24 mouse cellular contexts compared by ENCODE assay signal in genomic region chr11:58274572-58274971, GRCm38 (mm10). TPM values are rescaled to one million over a fixed set of nuclear protein-coding genes. Genes with fewer than 3 reads are reported as not detected.
A peak's percentile ranks its signal among the peaks of the same experiment; 100 is the strongest.
DNase-seq lines count a peak whose midpoint lies in the region; ATAC-seq lines count a peak whose summit lies in the region.
"Had no signal": no experiment of that assay in that cellular context is flagged by ENCODE, and none has a peak within 500 bp of the region (broad histone marks: within the 10 kb centered on the region; RNA-seq: fewer than 3 reads in every experiment).

TSS of gene 4930438A08Rik (plus strand) at chr11:58274799.

- no peak within 1 kb of the TSS for H3K4me3 ChIP-seq in heart, embryonic 10.5 days
- H3K4me3 ChIP-seq in midbrain, embryonic 10.5 days, result no peak within 1 kb of the TSS
- no peak within 1 kb of the TSS for H3K4me3 ChIP-seq in midbrain, embryonic 14.5 days (replicated peaks; ENCODE audit: low read depth, low read length)
- H3K4me3 ChIP-seq: embryonic facial prominence, embryonic 12.5 days; forebrain, embryonic 12.5 days; heart, embryonic 15.5 days; hindbrain, embryonic 10.5 days had no signal

- peak; percentile 28 for DNase-seq in heart, embryonic 10.5 days (ENCODE audit: low spot score)
- DNase-seq in heart, adult 9 months (ENCODE audit: low spot score in 2 of 2), result no peak
- DNase-seq in midbrain, embryonic 10.5 days (ENCODE audit: low spot score), result no peak
- DNase-seq in midbrain, embryonic 14.5 days, result no peak
- DNase-seq in kidney, postnatal 36 days, result no peak
- DNase-seq in right cerebral cortex, postnatal 36 days (ENCODE audit: low spot score in 2 of 2), result no peak
- DNase-seq: adrenal gland, postnatal 14 days; cerebellum, adult 18-20 months; cerebellum, adult 9-11 months; gastrocnemius, postnatal 10 days had no signal

- no peak for ATAC-seq in midbrain, embryonic 14.5 days (ENCODE audit: low FRiP score, low TSS enrichment)
- ATAC-seq in megakaryocyte, adult 5-6 weeks (ENCODE audit: poor library complexity, severe bottlenecking), result peak; percentile 82
- ATAC-seq: activated CD4-positive, CD25-positive, alpha-beta regulatory T cell, adult 4 months; forebrain, embryonic 16.5 days; Patski had no signal

- H3K36me3 ChIP-seq in heart, embryonic 10.5 days, result no peaks in the 10 kb centered on the region
- H3K36me3 ChIP-seq in midbrain, embryonic 10.5 days, result no peaks in the 10 kb centered on the region
- H3K36me3 ChIP-seq in midbrain, embryonic 14.5 days (ENCODE audit: control insufficient read depth, insufficient read depth, low read length), result no peaks in the 10 kb centered on the region
- H3K36me3 ChIP-seq: embryonic facial prominence, embryonic 12.5 days; forebrain, embryonic 12.5 days; heart, embryonic 15.5 days; hindbrain, embryonic 10.5 days had no signal

- no peaks in the 10 kb centered on the region for H3K4me1 ChIP-seq in heart, embryonic 10.5 days
- H3K4me1 ChIP-seq in midbrain, embryonic 10.5 days, result peaks cover 5% of the 10 kb centered on the region
- H3K4me1 ChIP-seq in midbrain, embryonic 14.5 days (ENCODE audit: control insufficient read depth, insufficient read depth, low read length), result no peaks in the 10 kb centered on the region
- H3K4me1 ChIP-seq: embryonic facial prominence, embryonic 12.5 days; forebrain, embryonic 12.5 days; heart, embryonic 15.5 days had no signal

- no peak within 1 kb of the TSS for H3K4me2 ChIP-seq in midbrain, embryonic 14.5 days (ENCODE audit: low read length)
- H3K4me2 ChIP-seq: embryonic facial prominence, embryonic 12.5 days; forebrain, embryonic 12.5 days; heart, embryonic 11.5 days; heart, embryonic 15.5 days; hindbrain, embryonic 14.5 days had no signal

- WGBS in heart, embryonic 10.5 days, result 48% methylated on average over 2 of the region's 2 CpGs
- whole genome bisulfite sequencing in midbrain, embryonic 10.5 days, result 61% methylated on average over 2 of the region's 2 CpGs
- 63% methylated on average over 2 of the region's 2 CpGs for WGBS in midbrain, embryonic 14.5 days

- no peak within 1 kb of the TSS for H3K9ac ChIP-seq in midbrain, embryonic 14.5 days (replicated peaks; ENCODE audit: low read length)
- H3K9ac ChIP-seq: embryonic facial prominence, embryonic 12.5 days; forebrain, embryonic 12.5 days; heart, embryonic 15.5 days; hindbrain, embryonic 14.5 days had no signal

- H3K27me3 ChIP-seq in heart, embryonic 10.5 days (ENCODE audit: insufficient read depth, poor library complexity, severe bottlenecking), result no peaks in the 10 kb centered on the region
- no peaks in the 10 kb centered on the region for H3K27me3 ChIP-seq in midbrain, embryonic 10.5 days (ENCODE audit: low read depth, poor library complexity, severe bottlenecking)
- no peaks in the 10 kb centered on the region for H3K27me3 ChIP-seq in midbrain, embryonic 14.5 days (ENCODE audit: control insufficient read depth, insufficient read depth, low read length)
- H3K27me3 ChIP-seq: embryonic facial prominence, embryonic 12.5 days had no signal

- no peaks in the 10 kb centered on the region for H3K9me3 ChIP-seq in heart, embryonic 10.5 days
- H3K9me3 ChIP-seq in midbrain, embryonic 10.5 days (replicated peaks), result no peaks in the 10 kb centered on the region
- H3K9me3 ChIP-seq in midbrain, embryonic 14.5 days (ENCODE audit: control insufficient read depth, low read length), result no peaks in the 10 kb centered on the region
- H3K9me3 ChIP-seq: embryonic facial prominence, embryonic 12.5 days; forebrain, embryonic 12.5 days; heart, embryonic 15.5 days; hindbrain, embryonic 10.5 days had no signal

- H3K27ac ChIP-seq in heart, embryonic 10.5 days, result no peak within 1 kb of the TSS
- H3K27ac ChIP-seq in midbrain, embryonic 10.5 days (replicated peaks), result 0 out of 2 replicates have a peak within 1 kb of the TSS, but pooled peaks have one; percentile 55
- H3K27ac ChIP-seq in midbrain, embryonic 14.5 days (replicated peaks; ENCODE audit: low read depth, low read length), result no peak within 1 kb of the TSS
- H3K27ac ChIP-seq: embryonic facial prominence, embryonic 12.5 days; forebrain, embryonic 12.5 days; heart, embryonic 15.5 days; hindbrain, embryonic 10.5 days; hindbrain, embryonic 14.5 days had no signal

RNA-seq across cellular contexts. Expression of gene 4930438A08Rik, which starts in this region (rescaled TPM):
- polyA plus RNA-seq in heart, embryonic 10.5 days (2016; fragmentation: Nextera tagmentation; extraction: Ambion mirVana), result not detected in 2 replicates
- polyA plus RNA-seq in midbrain, embryonic 10.5 days (2016; fragmentation: Nextera tagmentation; extraction: Ambion mirVana), result not detected in 2 replicates
- not detected in 2 replicates for polyA plus RNA-seq in midbrain, embryonic 14.5 days (2014; fragmentation: Nextera tagmentation; extraction: Ambion mirVana)
- 12.5 and 18.7 TPM in 2 replicates for total RNA-seq in megakaryocyte, adult 5-6 weeks (2015)
- 23.6 and 30.1 TPM in 2 replicates for total RNA-seq in megakaryocyte, adult 5-6 weeks (2017)
- total RNA-seq: adrenal gland, adult 18-20 months; adrenal gland, postnatal 14 days; CH12.LX; gastrocnemius, postnatal 10 days; heart, postnatal 25 days had no signal
- polyA plus RNA-seq: activated CD4-positive, CD25-positive, alpha-beta regulatory T cell, adult 4 months; forebrain, embryonic 12.5 days; forebrain, embryonic 16.5 days; frontal cortex, adult 2 months; heart, embryonic 11.5 days; heart, embryonic 15.5 days; hindbrain, embryonic 14.5 days; Patski had no signal

Comparison
In these comparisons a context has a peak if more than half of its experiments do, and no peak if none do; other contexts are left out.
1. Peak in DNase-seq in heart, embryonic 10.5 days; RNA of the gene not detected or under 1 TPM.